Mouse (Mus musculus) liver, adult 2 months (tissue): ENCODE measurements at regions not wholly inside any gene's neighbourhood (a gene's known extent, or its start where the extent isn't known, plus 50 kb on each side); places are given as distances from the start of the nearest gene placed in this dataset.

Source experiments
- CTCF ChIP-seq: fragments of 200-500 bp; IDR thresholded peaks from 2 replicates; pipeline ENCODE4 v1.5.1; 2011; ENCODE audit warnings: low read depth, low read length, control low read depth
- POLR2A ChIP-seq: fragments of 200-500 bp; IDR thresholded peaks from 2 replicates; pipeline ENCODE4 v1.6.1; 2011; ENCODE audit warnings: low read length, control low read depth; ENCODE audit not compliant: insufficient read depth; ENCODE audit errors: extremely low read depth

GRCm38 (mm10) chr4:53344546-53344945, 95.7 kb upstream of the Slc44a1 start:
- TF ChIP-seq CTCF (no peak), POLR2A (no peak)
